Mouse (Mus musculus): ENCODE data around the gene Rnf185. TPM values are rescaled to one million over a fixed set of nuclear protein-coding genes. Genes with fewer than 3 reads are reported as not detected.

The Rnf185 gene
- polyA plus RNA-seq, 2 experiments, result 33.4 to 41.6 TPM

- no peak for TF ChIP-seq POLR2A (IDR thresholded peaks at IDR 0.05; ENCODE audit: borderline replicate concordance, extremely low read depth, insufficient read depth, insufficient read length)
- no peak for DNase-seq (ENCODE audit: low spot score)
- Histone ChIP-seq H3K9me3 (ENCODE audit: control insufficient read depth, low read length) (no peaks in the 10 kb centered on the region), H3K4me1 (ENCODE audit: control insufficient read depth, insufficient read depth, low read length) (peaks cover 5% of the 10 kb centered on the region), H3K36me3 (ENCODE audit: control insufficient read depth, insufficient read depth, low read length) (peaks cover 3% of the 10 kb centered on the region), H3K27ac (replicated peaks; ENCODE audit: low read depth, low read length) (no peak overlapping the region), H3K4me2 (replicated peaks; ENCODE audit: low read depth, low read length, severe bottlenecking) (no peak overlapping the region), H3K9ac (ENCODE audit: low read depth, low read length, severe bottlenecking) (no peak overlapping the region), H3K27me3 (ENCODE audit: control insufficient read depth, insufficient read depth, low read length) (no peaks in the 10 kb centered on the region), H3K4me3 (replicated peaks; ENCODE audit: low read length) (no peak overlapping the region)
- WGBS, result 47% methylated on average over 1 of the region's 1 CpGs
- no peak for ATAC-seq (ENCODE audit: low FRiP score, low read depth)
Observed at GRCm38 (mm10) chr11:3398318-3398717, 53.8 kb downstream of the Rnf185 start.

GRCm38 (mm10) chr11:3396562-3396961 lies 55.6 kb downstream of the Rnf185 start:
- Histone ChIP-seq H3K4me3 (replicated peaks; ENCODE audit: low read length) (no peak overlapping the region), H3K4me2 (replicated peaks; ENCODE audit: low read depth, low read length, severe bottlenecking) (no peak overlapping the region), H3K27me3 (ENCODE audit: control insufficient read depth, insufficient read depth, low read length) (no peaks in the 10 kb centered on the region), H3K9me3 (ENCODE audit: control insufficient read depth, low read length) (no peaks in the 10 kb centered on the region), H3K27ac (replicated peaks; ENCODE audit: low read depth, low read length) (no peak overlapping the region), H3K36me3 (ENCODE audit: control insufficient read depth, insufficient read depth, low read length) (peaks cover 3% of the 10 kb centered on the region), H3K4me1 (ENCODE audit: control insufficient read depth, insufficient read depth, low read length) (peaks cover 12% of the 10 kb centered on the region), H3K9ac (ENCODE audit: low read depth, low read length, severe bottlenecking) (no peak overlapping the region)
- no peak for ATAC-seq (ENCODE audit: low FRiP score, low read depth)
- 81% methylated on average over 8 of the region's 8 CpGs for WGBS
- no peak for DNase-seq (ENCODE audit: low spot score)
- TF ChIP-seq POLR2A (IDR thresholded peaks at IDR 0.05; ENCODE audit: borderline replicate concordance, extremely low read depth, insufficient read depth, insufficient read length), result no peak

DNA sequence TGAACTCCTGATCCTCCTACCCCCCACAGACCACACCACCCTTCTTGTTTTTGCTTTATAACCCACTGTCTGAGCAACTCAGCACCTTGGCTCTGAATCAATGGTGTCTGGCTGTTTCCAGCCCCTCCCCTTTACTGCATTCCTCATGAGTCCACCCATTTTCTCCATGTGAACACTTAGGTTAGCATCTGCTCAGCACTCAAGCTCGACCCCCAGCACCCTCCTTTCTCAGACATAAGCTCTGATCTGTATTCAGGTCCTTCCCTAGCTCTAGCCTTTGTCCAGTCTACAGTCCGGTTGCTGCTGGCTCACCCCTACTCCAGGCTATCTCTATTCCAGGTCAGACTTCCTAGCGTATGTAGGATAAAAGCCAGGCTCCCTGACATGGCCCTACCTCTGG lies 56.1 kb downstream of the Rnf185 start:
- Histone ChIP-seq H3K9me3 (ENCODE audit: control insufficient read depth, low read length) (no peaks in the 10 kb centered on the region), H3K36me3 (ENCODE audit: control insufficient read depth, insufficient read depth, low read length) (peaks cover 3% of the 10 kb centered on the region), H3K27ac (replicated peaks; ENCODE audit: low read depth, low read length) (no peak overlapping the region), H3K4me3 (replicated peaks; ENCODE audit: low read length) (no peak overlapping the region), H3K27me3 (ENCODE audit: control insufficient read depth, insufficient read depth, low read length) (no peaks in the 10 kb centered on the region), H3K9ac (ENCODE audit: low read depth, low read length, severe bottlenecking) (no peak overlapping the region), H3K4me1 (ENCODE audit: control insufficient read depth, insufficient read depth, low read length) (peaks cover 12% of the 10 kb centered on the region), H3K4me2 (replicated peaks; ENCODE audit: low read depth, low read length, severe bottlenecking) (no peak overlapping the region)
- 84% methylated on average over 3 of the region's 3 CpGs for WGBS
- ATAC-seq (ENCODE audit: low FRiP score, low read depth) (no peak), DNase-seq (ENCODE audit: low spot score) (no peak)
- no peak for TF ChIP-seq POLR2A (IDR thresholded peaks at IDR 0.05; ENCODE audit: borderline replicate concordance, extremely low read depth, insufficient read depth, insufficient read length)

GRCm38 (mm10) chr11:3394520-3394919 lies 57.6 kb downstream of the Rnf185 start:
- Histone ChIP-seq H3K4me1 (ENCODE audit: control insufficient read depth, insufficient read depth, low read length) (peaks cover 12% of the 10 kb centered on the region), H3K4me3 (replicated peaks; ENCODE audit: low read length) (no peak overlapping the region), H3K9ac (ENCODE audit: low read depth, low read length, severe bottlenecking) (no peak overlapping the region), H3K36me3 (ENCODE audit: control insufficient read depth, insufficient read depth, low read length) (peaks cover 3% of the 10 kb centered on the region), H3K27ac (replicated peaks; ENCODE audit: low read depth, low read length) (0 out of 2 replicates have a peak overlapping the region, but pooled peaks have one; percentile 38), H3K9me3 (ENCODE audit: control insufficient read depth, low read length) (no peaks in the 10 kb centered on the region), H3K4me2 (replicated peaks; ENCODE audit: low read depth, low read length, severe bottlenecking) (no peak overlapping the region), H3K27me3 (ENCODE audit: control insufficient read depth, insufficient read depth, low read length) (no peaks in the 10 kb centered on the region)
- no peak for TF ChIP-seq POLR2A (IDR thresholded peaks at IDR 0.05; ENCODE audit: borderline replicate concordance, extremely low read depth, insufficient read depth, insufficient read length)
- ATAC-seq (ENCODE audit: low FRiP score, low read depth), result no peak
- 73% methylated on average over 5 of the region's 5 CpGs for WGBS
- DNase-seq (ENCODE audit: low spot score), result no peak

GRCm38 (mm10) chr11:3392526-3392925 lies 59.6 kb downstream of the Rnf185 start:
- 0 out of 2 replicates have a peak overlapping the region, but pooled peaks have one; percentile 21 for H3K9ac ChIP-seq (ENCODE audit: low read depth, low read length, severe bottlenecking)
- H3K4me1 ChIP-seq (ENCODE audit: control insufficient read depth, insufficient read depth, low read length), result peaks cover 12% of the 10 kb centered on the region
- TF ChIP-seq POLR2A (IDR thresholded peaks at IDR 0.05; ENCODE audit: borderline replicate concordance, extremely low read depth, insufficient read depth, insufficient read length), result no peak
- peak; percentile 16 for DNase-seq (ENCODE audit: low spot score)
- no peak for ATAC-seq (ENCODE audit: low FRiP score, low read depth)
- H3K27me3 ChIP-seq (ENCODE audit: control insufficient read depth, insufficient read depth, low read length), result no peaks in the 10 kb centered on the region
- no peak overlapping the region for H3K4me3 ChIP-seq (replicated peaks; ENCODE audit: low read length)
- WGBS, result 66% methylated on average over 8 of the region's 8 CpGs
- peaks cover 3% of the 10 kb centered on the region for H3K36me3 ChIP-seq (ENCODE audit: control insufficient read depth, insufficient read depth, low read length)
- no peak overlapping the region for H3K4me2 ChIP-seq (replicated peaks; ENCODE audit: low read depth, low read length, severe bottlenecking)
- no peaks in the 10 kb centered on the region for H3K9me3 ChIP-seq (ENCODE audit: control insufficient read depth, low read length)
- H3K27ac ChIP-seq (replicated peaks; ENCODE audit: low read depth, low read length), result peak overlapping the region; percentile 62

DNA sequence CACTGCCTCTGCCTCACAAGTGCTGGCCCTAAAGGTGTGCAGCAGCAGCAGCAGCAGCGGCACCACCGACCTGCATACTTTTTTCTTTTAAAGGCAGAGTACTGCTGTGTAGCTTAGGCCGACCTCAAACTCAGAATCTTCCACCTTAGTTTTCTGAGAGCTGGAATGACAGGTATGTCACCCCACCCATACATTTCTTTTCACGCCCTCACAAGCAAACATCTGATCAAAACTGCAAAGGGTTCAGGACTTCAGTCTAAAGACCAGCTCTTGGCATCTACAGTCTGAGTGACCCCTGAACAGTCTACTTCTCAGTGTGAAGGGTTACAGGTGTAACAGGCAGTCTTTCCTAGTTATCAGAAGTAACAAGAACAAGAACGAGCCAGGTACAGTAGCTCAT lies 61.4 kb downstream of the Rnf185 start:
- Histone ChIP-seq H3K4me3 (replicated peaks; ENCODE audit: low read length) (no peak overlapping the region), H3K4me2 (replicated peaks; ENCODE audit: low read depth, low read length, severe bottlenecking) (no peak overlapping the region), H3K9me3 (ENCODE audit: control insufficient read depth, low read length) (no peaks in the 10 kb centered on the region), H3K36me3 (ENCODE audit: control insufficient read depth, insufficient read depth, low read length) (peaks cover 3% of the 10 kb centered on the region), H3K27me3 (ENCODE audit: control insufficient read depth, insufficient read depth, low read length) (no peaks in the 10 kb centered on the region), H3K27ac (replicated peaks; ENCODE audit: low read depth, low read length) (no peak overlapping the region), H3K9ac (ENCODE audit: low read depth, low read length, severe bottlenecking) (no peak overlapping the region), H3K4me1 (ENCODE audit: control insufficient read depth, insufficient read depth, low read length) (peaks cover 12% of the 10 kb centered on the region)
- ATAC-seq (ENCODE audit: low FRiP score, low read depth) (no peak), DNase-seq (ENCODE audit: low spot score) (no peak)
- no peak for TF ChIP-seq POLR2A (IDR thresholded peaks at IDR 0.05; ENCODE audit: borderline replicate concordance, extremely low read depth, insufficient read depth, insufficient read length)
- 81% methylated on average over 5 of the region's 5 CpGs for WGBS
